Mouse (Mus musculus): ENCODE results near the gene Olfr1020.

Olfr1020 gene

GRCm38 (mm10) chr2:85846730-85847129, at the start of gene Olfr1020:
Gene Olfr1020 (plus strand): TSS chr2:85847030.
- DNase-seq (ENCODE audit: low spot score in 2 of 2), result no peak

- no peak for DNase-seq (ENCODE audit: low spot score in 2 of 2)
These were observed 44.4 kb upstream of the Olfr1020 start, which contains the start of gene Olfr1016 for GRCm38 (mm10) chr2:85802444-85802843. Gene Olfr1016 (minus strand): TSS chr2:85802544.

- no peak for DNase-seq (ENCODE audit: low spot score in 2 of 2)
These were observed 42.3 kb upstream of the Olfr1020 start for GRCm38 (mm10) chr2:85804501-85804900.

GRCm38 (mm10) chr2:85818179-85818578, 28.7 kb upstream of the Olfr1020 start, which contains the start of gene Olfr1018:
Gene Olfr1018 (plus strand): TSS chr2:85818479.
- no peak for DNase-seq (ENCODE audit: low spot score in 2 of 2)

GRCm38 (mm10) chr2:85845383-85845782, 1.4 kb upstream of the Olfr1020 start, which contains the start of gene Olfr1019:
Gene Olfr1019 (minus strand): TSS chr2:85845483.
- no peak for DNase-seq (ENCODE audit: low spot score in 2 of 2)

GRCm38 (mm10) chr2:85868294-85868693, 21.5 kb downstream of the Olfr1020 start, which contains the start of gene Olfr1022:
Gene Olfr1022 (plus strand): TSS chr2:85868594.
- no peak for DNase-seq (ENCODE audit: low spot score in 2 of 2)

GRCm38 (mm10) chr2:85885340-85885739, 38.5 kb downstream of the Olfr1020 start, which contains the start of gene Olfr1023:
Gene Olfr1023 (plus strand): TSS chr2:85885640.
- no peak for DNase-seq (ENCODE audit: low spot score in 2 of 2)

Measured in natural killer cell, adult 2 months (primary cell).